Mouse (Mus musculus): ENCODE data around the gene Fst. TPM values are rescaled to one million over a fixed set of nuclear protein-coding genes. Genes with fewer than 3 reads are reported as not detected.

Fst gene
- total RNA-seq, 2 experiments from 2014 or later = 6.9 to 10.0 TPM

DNA sequence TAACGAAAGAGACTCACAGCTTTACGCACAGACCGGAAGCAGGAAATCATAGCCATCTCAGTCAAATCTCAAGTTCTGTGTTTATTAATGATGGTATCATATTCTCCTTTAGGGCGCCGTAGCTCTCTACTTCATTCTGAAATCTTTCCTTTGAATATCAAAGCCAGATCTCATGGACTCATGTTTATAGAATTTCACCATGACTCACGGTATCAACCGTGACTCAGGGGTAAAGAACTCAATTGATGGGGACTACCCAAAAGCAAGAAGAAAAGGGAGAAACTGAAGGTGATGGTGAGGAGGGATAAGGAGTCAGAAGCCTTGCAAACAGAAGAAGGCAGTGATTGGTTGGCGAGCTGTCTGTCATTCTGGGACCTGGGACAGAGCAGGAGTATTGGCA lies 38.5 kb downstream of the Fst start:
- no peak for DNase-seq (ENCODE audit: low spot score in 2 of 2)

DNA sequence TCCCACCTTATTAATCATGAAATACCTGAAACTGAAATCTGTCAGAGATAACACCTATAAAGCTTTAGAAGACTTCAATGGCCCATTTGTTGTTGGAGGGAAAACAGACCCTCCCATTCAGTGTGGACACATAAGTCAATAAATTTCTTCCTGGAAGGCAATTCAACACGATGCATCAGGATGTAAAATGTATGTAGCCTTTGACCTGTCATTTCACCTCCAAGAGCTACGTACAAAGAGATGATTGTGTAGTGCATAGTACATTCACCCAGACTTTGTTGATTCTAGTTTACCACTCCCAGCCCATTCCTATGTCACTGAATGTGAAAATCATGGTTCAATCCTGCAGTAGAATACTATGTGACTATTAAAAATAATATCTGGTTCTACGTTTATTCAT lies 39.4 kb downstream of the Fst start:
- DNase-seq (ENCODE audit: low spot score in 2 of 2) = no peak

DNA sequence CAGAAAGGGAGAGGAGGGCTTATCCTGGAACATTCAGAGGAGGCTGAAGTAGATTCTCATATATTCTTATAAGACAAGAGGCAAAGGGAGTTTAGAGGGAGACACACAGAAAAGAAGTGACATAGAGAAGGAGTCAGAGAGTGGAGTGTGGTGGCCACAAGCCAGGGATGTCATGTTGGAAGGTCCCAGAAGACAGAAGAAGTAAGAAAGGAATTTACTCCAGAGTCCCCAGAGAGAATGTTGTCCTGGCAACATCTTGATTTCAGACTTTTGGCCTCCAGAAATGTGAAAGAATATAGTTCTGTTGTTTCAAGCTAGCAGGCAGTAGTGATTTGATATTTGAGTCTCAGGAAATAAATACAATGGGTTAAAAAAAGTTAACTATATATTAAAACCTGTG lies 46.4 kb downstream of the Fst start:
- no peak for DNase-seq (ENCODE audit: low spot score in 2 of 2)

DNA sequence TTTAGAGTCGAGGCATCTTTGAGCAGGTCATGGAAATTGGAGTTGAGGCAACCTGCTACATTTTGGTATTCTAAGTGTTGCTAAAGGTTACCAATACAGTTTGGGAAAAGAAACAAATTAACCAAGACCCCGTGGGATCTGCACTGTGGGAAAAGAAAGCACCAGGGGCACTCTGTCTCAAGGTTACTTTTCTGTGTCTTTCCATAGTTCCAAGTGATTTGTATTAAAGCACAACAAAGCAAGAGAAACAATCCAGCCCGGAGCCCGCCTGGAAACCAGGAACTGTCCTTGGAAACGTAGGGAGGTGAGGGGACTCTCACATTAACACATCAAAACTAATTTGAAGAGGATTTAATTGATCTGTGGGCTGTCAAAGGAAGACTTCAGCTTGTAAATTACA lies 51.9 kb downstream of the Fst start:
- no peak for DNase-seq (ENCODE audit: low spot score in 2 of 2)

DNA sequence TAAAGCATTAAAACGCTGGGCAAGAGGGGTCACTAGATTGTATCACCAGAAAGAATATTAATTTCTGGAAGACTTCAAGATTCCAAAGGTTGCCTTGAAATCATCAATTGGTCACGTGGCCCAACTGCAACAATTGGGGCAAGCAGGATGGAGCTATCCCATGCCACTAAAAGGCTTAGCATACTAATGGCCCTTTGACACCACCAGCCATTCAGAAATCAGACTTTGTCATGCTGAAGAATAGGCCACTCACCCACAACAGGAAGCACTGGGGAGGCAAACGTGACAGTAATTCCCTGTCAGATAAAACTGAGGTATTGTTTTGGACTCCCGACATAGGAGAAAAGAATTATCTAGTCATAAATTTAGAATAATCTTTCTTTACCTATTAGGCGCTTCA lies 52.3 kb downstream of the Fst start:
- DNase-seq (ENCODE audit: low spot score in 2 of 2) = no peak

DNA sequence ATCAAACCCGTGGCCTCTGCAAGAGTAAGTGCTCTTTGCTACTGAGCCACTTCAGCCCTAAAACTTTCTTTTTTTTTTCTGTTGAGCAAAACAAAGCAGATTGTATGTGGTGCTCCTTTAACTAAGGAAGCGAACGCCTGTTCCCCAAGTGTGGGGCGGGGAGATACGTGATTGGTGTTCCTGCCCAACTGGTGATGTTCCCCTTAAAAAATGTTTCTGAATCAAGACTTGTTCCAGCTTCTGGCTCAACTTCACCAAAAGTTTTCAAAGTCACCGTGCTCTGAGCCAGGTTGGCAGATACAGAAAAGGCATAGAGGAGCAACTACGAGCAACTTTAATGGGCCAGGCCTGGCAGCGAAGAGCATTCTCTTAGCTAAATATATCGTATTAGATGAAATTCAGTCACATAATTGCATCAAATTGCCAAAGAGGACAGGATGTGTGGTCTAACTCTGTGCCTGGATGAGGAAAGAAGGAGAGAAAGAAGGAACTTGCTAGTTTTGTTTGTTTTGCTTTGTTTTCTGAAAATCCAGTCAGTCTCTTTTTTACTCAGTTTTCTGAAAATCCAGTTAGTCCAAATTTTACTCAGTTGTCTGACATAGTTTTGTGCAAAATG lies 53.5 kb downstream of the Fst start:
- no peak for DNase-seq (ENCODE audit: low spot score in 2 of 2)

Other genes starting within 250 kb of the Fst start
- 100 to 1,000 TPM; 196 to 302 TPM for gene Ndufs4, start 70.7 kb downstream of the Fst start, total RNA-seq (2021)

Data from adrenal gland, adult 18-20 months (tissue).